Mouse (Mus musculus) forebrain, embryonic 15.5 days (tissue): ENCODE results near the gene Rps18. TPM values are rescaled to one million over a fixed set of nuclear protein-coding genes. Genes with fewer than 3 reads are reported as not detected.

Experiments
- ATAC-seq: fragments of 200-750 bp; cut with Nextera tagmentation; replicated peaks from 2 replicates; pipeline ENCODE4 v1.8.0; 2017; ENCODE audit warnings: mild to moderate bottlenecking, moderate TSS enrichment, moderate library complexity
- H3K27ac ChIP-seq: fragments of 300-500 bp; sonication (generic); replicated peaks from 2 replicates; pipeline ENCODE4 v1.5.1; 2015; ENCODE audit warnings: mild to moderate bottlenecking, inconsistent platforms
- H3K27me3 ChIP-seq: fragments of 300-500 bp; sonication (generic); 2 replicates; pipeline ENCODE4 v1.6.1; 2015; ENCODE audit warnings: inconsistent platforms
- H3K36me3 ChIP-seq: fragments of 300-500 bp; sonication (generic); 2 replicates; pipeline ENCODE4 v1.6.1; 2015; ENCODE audit warnings: mild to moderate bottlenecking, inconsistent platforms
- H3K4me1 ChIP-seq: fragments of 300-500 bp; sonication (generic); 2 replicates; pipeline ENCODE4 v1.6.1; 2015; ENCODE audit warnings: inconsistent platforms
- H3K4me2 ChIP-seq: fragments of 300-500 bp; sonication (generic); replicated peaks from 2 replicates; pipeline ENCODE4 v1.6.1; 2015; ENCODE audit warnings: mild to moderate bottlenecking, inconsistent platforms
- H3K4me3 ChIP-seq: fragments of 300-500 bp; sonication (generic); 2 replicates; pipeline ENCODE4 v1.5.1; 2015; ENCODE audit warnings: mild to moderate bottlenecking, inconsistent platforms
- H3K9ac ChIP-seq: fragments of 300-500 bp; sonication (generic); replicated peaks from 2 replicates; pipeline ENCODE4 v1.6.1; 2015; ENCODE audit warnings: mild to moderate bottlenecking, inconsistent platforms
- H3K9me3 ChIP-seq: fragments of 300-500 bp; sonication (generic); 2 replicates; pipeline ENCODE4 v1.6.1; 2016; ENCODE audit warnings: inconsistent platforms
- WGBS: fragments of 180-500 bp; shearing (Covaris S2); methylation state at CpG from one replicate; pipeline ENCODE4 v1.1.7; 2015; ENCODE audit warnings: mixed read lengths; 5-methylcytosine and 5-hydroxymethylcytosine counted together
- polyA plus RNA-seq: library from polyadenylated mRNA; unstranded; fragments of >200 nt; fragmentation: Nextera tagmentation; extraction: Ambion mirVana; gene quantifications from 2 replicates; pipeline ENCODE4 v1.2.1, GENCODE M21; 2015

Gene Rps18
- polyA plus RNA-seq, 1 experiment from 2014 or later: 864 TPM

- Histone ChIP-seq H3K9me3 (no peaks in the 10 kb centered on the region), H3K4me1 (peaks cover 22% of the 10 kb centered on the region), H3K27me3 (no peaks in the 10 kb centered on the region), H3K4me2 (no peak overlapping the region), H3K27ac (no peak overlapping the region), H3K9ac (no peak overlapping the region), H3K36me3 (peaks cover 26% of the 10 kb centered on the region), H3K4me3 (no peak overlapping the region)
- 88% methylated on average over 21 of the region's 21 CpGs for WGBS
- ATAC-seq: no peak
Observed at GRCm38 (mm10) chr17:33935422-33936055, 20.3 kb downstream of the Rps18 start.

- ATAC-seq: no peak
- Histone ChIP-seq H3K36me3 (peaks cover 18% of the 10 kb centered on the region), H3K9ac (no peak overlapping the region), H3K4me1 (peaks cover 23% of the 10 kb centered on the region), H3K4me3 (no peak overlapping the region), H3K4me2 (no peak overlapping the region), H3K9me3 (no peaks in the 10 kb centered on the region), H3K27me3 (no peaks in the 10 kb centered on the region), H3K27ac (no peak overlapping the region)
- WGBS: 94% methylated on average over 15 of the region's 15 CpGs
Observed at GRCm38 (mm10) chr17:33932970-33933369, 22.8 kb downstream of the Rps18 start.

- Histone ChIP-seq H3K4me3 (no peak overlapping the region), H3K36me3 (peaks cover 15% of the 10 kb centered on the region), H3K27ac (no peak overlapping the region), H3K9ac (no peak overlapping the region), H3K4me1 (peaks cover 26% of the 10 kb centered on the region), H3K9me3 (no peaks in the 10 kb centered on the region), H3K27me3 (no peaks in the 10 kb centered on the region), H3K4me2 (no peak overlapping the region)
- ATAC-seq: no peak
- WGBS: 92% methylated on average over 14 of the region's 14 CpGs
Observed at GRCm38 (mm10) chr17:33932448-33932847, 23.4 kb downstream of the Rps18 start.

- H3K9ac ChIP-seq: no peak overlapping the region
- peaks cover 26% of the 10 kb centered on the region for H3K4me1 ChIP-seq
- no peaks in the 10 kb centered on the region for H3K9me3 ChIP-seq
- no peaks in the 10 kb centered on the region for H3K27me3 ChIP-seq
- peaks cover 10% of the 10 kb centered on the region for H3K36me3 ChIP-seq
- H3K4me2 ChIP-seq: no peak overlapping the region
- no peak for ATAC-seq
- 88% methylated on average over 11 of the region's 11 CpGs for WGBS
- no peak overlapping the region for H3K27ac ChIP-seq
- H3K4me3 ChIP-seq: no peak overlapping the region
Observed at GRCm38 (mm10) chr17:33931947-33932346, 23.9 kb downstream of the Rps18 start.

- WGBS: 34% methylated on average over 18 of the region's 18 CpGs
- H3K9me3 ChIP-seq: no peaks in the 10 kb centered on the region
- peaks cover 26% of the 10 kb centered on the region for H3K4me1 ChIP-seq
- peaks cover 10% of the 10 kb centered on the region for H3K36me3 ChIP-seq
- H3K4me2 ChIP-seq: peak overlapping the region; percentile 99
- no peak for ATAC-seq
- H3K27me3 ChIP-seq: no peaks in the 10 kb centered on the region
- H3K4me3 ChIP-seq: peak overlapping the region; percentile 82
- no peak overlapping the region for H3K27ac ChIP-seq
- H3K9ac ChIP-seq: peak overlapping the region; percentile 88
Observed at GRCm38 (mm10) chr17:33931159-33931866, 24.5 kb downstream of the Rps18 start.

- Histone ChIP-seq H3K9me3 (no peaks in the 10 kb centered on the region), H3K27me3 (no peaks in the 10 kb centered on the region), H3K4me1 (peaks cover 26% of the 10 kb centered on the region), H3K4me3 (peak overlapping the region; percentile 82), H3K9ac (peak overlapping the region; percentile 88), H3K4me2 (peak overlapping the region; percentile 99), H3K27ac (peak overlapping the region; percentile 96), H3K36me3 (peaks cover 4% of the 10 kb centered on the region)
- WGBS: under 1% methylated on average over 45 of the region's 45 CpGs
- peak; percentile 7; the same call in 1 of the 2 replicates for ATAC-seq
Observed at GRCm38 (mm10) chr17:33930280-33931158, 25.3 kb downstream of the Rps18 start.

GRCm38 (mm10) chr17:33929371-33930279 lies 26.2 kb downstream of the Rps18 start, which contains the start of gene Rgl2:
TSS of gene Rgl2 (plus strand) at chr17:33929543.
- H3K27me3 ChIP-seq: no peaks in the 10 kb centered on the region
- H3K27ac ChIP-seq: peak within 1 kb of the TSS; percentile 96
- peak within 1 kb of the TSS; percentile 99 for H3K4me2 ChIP-seq
- no peaks in the 10 kb centered on the region for H3K9me3 ChIP-seq
- peak; percentile 90 for ATAC-seq
- H3K9ac ChIP-seq: peak within 1 kb of the TSS; percentile 88
- peaks cover 26% of the 10 kb centered on the region for H3K4me1 ChIP-seq
- H3K36me3 ChIP-seq: peaks cover 2% of the 10 kb centered on the region; the same call in 1 of the 2 replicates
- under 1% methylated on average over 78 of the region's 80 CpGs for WGBS
- peak within 1 kb of the TSS; percentile 82 for H3K4me3 ChIP-seq

- no peak for ATAC-seq
- WGBS: 62% methylated on average over 21 of the region's 21 CpGs
- Histone ChIP-seq H3K4me3 (peak overlapping the region; percentile 82), H3K36me3 (peaks cover 2% of the 10 kb centered on the region; the same call in 1 of the 2 replicates), H3K4me2 (peak overlapping the region; percentile 99), H3K4me1 (peaks cover 26% of the 10 kb centered on the region), H3K27ac (no peak overlapping the region), H3K9me3 (no peaks in the 10 kb centered on the region), H3K27me3 (no peaks in the 10 kb centered on the region), H3K9ac (peak overlapping the region; percentile 88)
Observed at GRCm38 (mm10) chr17:33928251-33928947, 27.4 kb downstream of the Rps18 start.

- no peak for ATAC-seq
- Histone ChIP-seq H3K27me3 (no peaks in the 10 kb centered on the region), H3K4me2 (no peak overlapping the region), H3K9me3 (no peaks in the 10 kb centered on the region), H3K4me1 (peaks cover 24% of the 10 kb centered on the region), H3K9ac (no peak overlapping the region), H3K4me3 (no peak overlapping the region), H3K27ac (no peak overlapping the region), H3K36me3 (no peaks in the 10 kb centered on the region)
- WGBS: 79% methylated on average over 17 of the region's 17 CpGs
Observed at GRCm38 (mm10) chr17:33926207-33926932, 29.4 kb downstream of the Rps18 start.

- Histone ChIP-seq H3K9me3 (no peaks in the 10 kb centered on the region), H3K27ac (no peak overlapping the region), H3K4me3 (no peak overlapping the region), H3K9ac (no peak overlapping the region), H3K4me2 (no peak overlapping the region), H3K4me1 (peaks cover 17% of the 10 kb centered on the region), H3K27me3 (no peaks in the 10 kb centered on the region), H3K36me3 (no peaks in the 10 kb centered on the region)
- ATAC-seq: no peak
- WGBS: 83% methylated on average over 21 of the region's 21 CpGs
Observed at GRCm38 (mm10) chr17:33925406-33926116, 30.2 kb downstream of the Rps18 start.
